Mouse (Mus musculus) embryonic facial prominence, embryonic 12.5 days (tissue): ENCODE results near the gene Crebbp. TPM values are rescaled to one million over a fixed set of nuclear protein-coding genes. Genes with fewer than 3 reads are reported as not detected.
"Not testable (repeated sequence)": the region's sequence is repeated elsewhere in the genome, so short reads cannot be mapped to it uniquely, and the experiment has no call there.

Experiments used
- ATAC-seq: fragments of 200-750 bp; cut with Nextera tagmentation; 2 replicates; pipeline ENCODE4 v1.8.0; 2017; ENCODE audit not compliant: insufficient number of reproducible peaks, insufficient read depth, low FRiP score, low TSS enrichment
- H3K27ac ChIP-seq: fragments of 300-500 bp; sonication (generic); 2 replicates; pipeline ENCODE4 v1.5.1; 2016; ENCODE audit warnings: mild to moderate bottlenecking
- H3K27me3 ChIP-seq: fragments of 300-500 bp; sonication (generic); 2 replicates; pipeline ENCODE4 v1.6.1; 2016; ENCODE audit warnings: mild to moderate bottlenecking, moderate library complexity
- H3K36me3 ChIP-seq: fragments of 300-500 bp; sonication (generic); 2 replicates; pipeline ENCODE4 v1.6.1; 2016; ENCODE audit warnings: mild to moderate bottlenecking
- H3K4me1 ChIP-seq: fragments of 300-500 bp; sonication (generic); 2 replicates; pipeline ENCODE4 v1.6.1; 2016
- H3K4me2 ChIP-seq: fragments of 300-500 bp; sonication (generic); replicated peaks from 2 replicates; pipeline ENCODE4 v1.6.1; 2016; ENCODE audit warnings: mild to moderate bottlenecking, moderate library complexity
- H3K4me3 ChIP-seq: fragments of 300-500 bp; sonication (generic); 2 replicates; pipeline ENCODE4 v1.5.1; 2016; ENCODE audit warnings: mild to moderate bottlenecking
- H3K9ac ChIP-seq: fragments of 300-500 bp; sonication (generic); 2 replicates; pipeline ENCODE4 v1.6.1; 2016; ENCODE audit warnings: mild to moderate bottlenecking, moderate library complexity
- H3K9me3 ChIP-seq: fragments of 300-500 bp; sonication (generic); 2 replicates; pipeline ENCODE4 v1.6.1; 2016; ENCODE audit warnings: mild to moderate bottlenecking, moderate library complexity
- WGBS: fragments of 180-500 bp; shearing (Covaris S2); methylation state at CpG from one replicate; pipeline ENCODE4 v1.1.7; 2016; 5-methylcytosine and 5-hydroxymethylcytosine counted together
- polyA plus RNA-seq: library from polyadenylated mRNA; unstranded; fragments of >200 nt; fragmentation: Nextera tagmentation; extraction: Ambion mirVana; gene quantifications from 2 replicates; pipeline ENCODE4 v1.2.1, GENCODE M21; 2016

Gene Crebbp
- polyA plus RNA-seq, 1 experiment from 2014 or later: 42.2 TPM

- no peaks in the 10 kb centered on the region for H3K9me3 ChIP-seq
- no peak overlapping the region for H3K4me2 ChIP-seq
- no peaks in the 10 kb centered on the region for H3K4me1 ChIP-seq
- no peak overlapping the region for H3K27ac ChIP-seq
- 77% methylated on average over 6 of the region's 6 CpGs for WGBS
- H3K36me3 ChIP-seq: peaks cover 28% of the 10 kb centered on the region
- H3K27me3 ChIP-seq: no peaks in the 10 kb centered on the region
- ATAC-seq: no peak
- no peak overlapping the region for H3K4me3 ChIP-seq
- no peak overlapping the region for H3K9ac ChIP-seq
Observed at GRCm38 (mm10) chr16:4138541-4138940, 75.3 kb downstream of the Crebbp start.

- no peaks in the 10 kb centered on the region for H3K9me3 ChIP-seq
- no peaks in the 10 kb centered on the region for H3K4me1 ChIP-seq
- H3K27ac ChIP-seq: no peak overlapping the region
- no peak overlapping the region for H3K4me2 ChIP-seq
- peaks cover 32% of the 10 kb centered on the region for H3K36me3 ChIP-seq
- no peaks in the 10 kb centered on the region for H3K27me3 ChIP-seq
- no peak for ATAC-seq
- WGBS: 94% methylated on average over 1 of the region's 1 CpGs
- no peak overlapping the region for H3K9ac ChIP-seq
- no peak overlapping the region for H3K4me3 ChIP-seq
Observed at GRCm38 (mm10) chr16:4133754-4134153, 80.0 kb downstream of the Crebbp start.

GRCm38 (mm10) chr16:4128894-4129293 lies 84.9 kb downstream of the Crebbp start:
- Histone ChIP-seq H3K4me3 (no peak overlapping the region), H3K9ac (no peak overlapping the region), H3K27me3 (no peaks in the 10 kb centered on the region), H3K4me1 (no peaks in the 10 kb centered on the region), H3K27ac (no peak overlapping the region), H3K36me3 (peaks cover 42% of the 10 kb centered on the region), H3K9me3 (no peaks in the 10 kb centered on the region), H3K4me2 (no peak overlapping the region)
- 88% methylated on average over 1 of the region's 1 CpGs for WGBS
- ATAC-seq: no peak

- H3K9me3 ChIP-seq: no peaks in the 10 kb centered on the region
- no peak overlapping the region for H3K4me3 ChIP-seq
- peaks cover 83% of the 10 kb centered on the region for H3K36me3 ChIP-seq
- 94% methylated on average over 4 of the region's 4 CpGs for WGBS
- no peaks in the 10 kb centered on the region for H3K27me3 ChIP-seq
- H3K4me2 ChIP-seq: no peak overlapping the region
- ATAC-seq: no peak
- H3K9ac ChIP-seq: no peak overlapping the region
- no peak overlapping the region for H3K27ac ChIP-seq
- H3K4me1 ChIP-seq: no peaks in the 10 kb centered on the region
Observed at GRCm38 (mm10) chr16:4117072-4117471, 96.7 kb downstream of the Crebbp start.

- Histone ChIP-seq H3K9ac (no peak overlapping the region), H3K9me3 (no peaks in the 10 kb centered on the region), H3K4me1 (no peaks in the 10 kb centered on the region), H3K4me2 (no peak overlapping the region), H3K27ac (no peak overlapping the region), H3K27me3 (no peaks in the 10 kb centered on the region), H3K36me3 (peaks cover 48% of the 10 kb centered on the region), H3K4me3 (no peak overlapping the region)
- WGBS: 92% methylated on average over 2 of the region's 2 CpGs
- no peak for ATAC-seq
Observed at GRCm38 (mm10) chr16:4100374-4100773, 113.4 kb downstream of the Crebbp start.

GRCm38 (mm10) chr16:4097521-4097920 lies 116.3 kb downstream of the Crebbp start:
- WGBS: 97% methylated on average over 1 of the region's 1 CpGs
- H3K9ac ChIP-seq: no peak overlapping the region
- no peaks in the 10 kb centered on the region for H3K27me3 ChIP-seq
- ATAC-seq: no peak
- peaks cover 69% of the 10 kb centered on the region for H3K36me3 ChIP-seq
- no peaks in the 10 kb centered on the region for H3K9me3 ChIP-seq
- H3K27ac ChIP-seq: no peak overlapping the region
- H3K4me1 ChIP-seq: no peaks in the 10 kb centered on the region
- H3K4me2 ChIP-seq: no peak overlapping the region
- H3K4me3 ChIP-seq: no peak overlapping the region

GRCm38 (mm10) chr16:4096898-4097297 lies 116.9 kb downstream of the Crebbp start:
- H3K4me3 ChIP-seq: no peak overlapping the region
- no peaks in the 10 kb centered on the region for H3K9me3 ChIP-seq
- no peak for ATAC-seq
- peaks cover 72% of the 10 kb centered on the region for H3K36me3 ChIP-seq
- no peaks in the 10 kb centered on the region for H3K4me1 ChIP-seq
- no peaks in the 10 kb centered on the region for H3K27me3 ChIP-seq
- no peak overlapping the region for H3K27ac ChIP-seq
- H3K4me2 ChIP-seq: no peak overlapping the region
- H3K9ac ChIP-seq: no peak overlapping the region

- Histone ChIP-seq H3K36me3 (peaks cover 73% of the 10 kb centered on the region), H3K4me3 (no peak overlapping the region), H3K27ac (no peak overlapping the region), H3K4me1 (no peaks in the 10 kb centered on the region), H3K4me2 (no peak overlapping the region), H3K27me3 (no peaks in the 10 kb centered on the region), H3K9ac (no peak overlapping the region), H3K9me3 (no peaks in the 10 kb centered on the region)
- no peak for ATAC-seq
- WGBS: 90% methylated on average over 3 of the region's 3 CpGs
Observed at GRCm38 (mm10) chr16:4096141-4096540, 117.7 kb downstream of the Crebbp start.

- Histone ChIP-seq H3K4me3 (no peak overlapping the region), H3K36me3 (peaks cover 86% of the 10 kb centered on the region), H3K4me2 (no peak overlapping the region), H3K9ac (no peak overlapping the region), H3K27ac (no peak overlapping the region), H3K4me1 (no peaks in the 10 kb centered on the region), H3K27me3 (no peaks in the 10 kb centered on the region), H3K9me3 (no peaks in the 10 kb centered on the region)
- no peak for ATAC-seq
- 95% methylated on average over 8 of the region's 8 CpGs for WGBS
Observed at GRCm38 (mm10) chr16:4087214-4087913, 126.4 kb downstream of the Crebbp start.

GRCm38 (mm10) chr16:4085851-4086387 lies 127.9 kb downstream of the Crebbp start:
- Histone ChIP-seq H3K9me3 (no peaks in the 10 kb centered on the region), H3K9ac (no peak overlapping the region), H3K36me3 (peaks cover 77% of the 10 kb centered on the region), H3K27me3 (no peaks in the 10 kb centered on the region), H3K27ac (no peak overlapping the region), H3K4me3 (no peak overlapping the region), H3K4me1 (no peaks in the 10 kb centered on the region), H3K4me2 (no peak overlapping the region)
- ATAC-seq: no peak
- WGBS: 97% methylated on average over 9 of the region's 9 CpGs

GRCm38 (mm10) chr16:4085051-4085450 lies 128.7 kb downstream of the Crebbp start:
- Histone ChIP-seq H3K4me2 (no peak overlapping the region), H3K27me3 (no peaks in the 10 kb centered on the region), H3K4me1 (no peaks in the 10 kb centered on the region), H3K9me3 (no peaks in the 10 kb centered on the region), H3K9ac (no peak overlapping the region), H3K36me3 (peaks cover 68% of the 10 kb centered on the region), H3K4me3 (no peak overlapping the region), H3K27ac (no peak overlapping the region)
- no peak for ATAC-seq
- 96% methylated on average over 7 of the region's 7 CpGs for WGBS

- WGBS: 82% methylated on average over 3 of the region's 3 CpGs
Observed at GRCm38 (mm10) chr16:4080419-4080818, 133.4 kb downstream of the Crebbp start.

More at GRCm38 (mm10) chr16:4080419-4080818, 133.4 kb downstream of the Crebbp start:
- not testable (repeated sequence) for ATAC-seq, H3K27me3 ChIP-seq, H3K9ac ChIP-seq, H3K9me3 ChIP-seq, H3K4me3 ChIP-seq, H3K4me1 ChIP-seq, H3K4me2 ChIP-seq, H3K27ac ChIP-seq
- peaks cover 24% of the 10 kb centered on the region for H3K36me3 ChIP-seq
